In genomic region chr11:87749192-87750042, GRCm38 (mm10) we compare ENCODE assay signal across 8 mouse cellular contexts. TPM values are rescaled to one million over a fixed set of nuclear protein-coding genes. Genes with fewer than 3 reads are reported as not detected.
DNase-seq lines count a peak whose midpoint lies in the region; ATAC-seq and TF ChIP-seq lines count a peak whose summit lies in the region.

No protein-coding gene starts in this region.

- 10% methylated on average over 18 of the region's 18 CpGs for WGBS in liver, embryonic 16.5 days (ENCODE audit: insufficient replicate concordance)
- 4% methylated on average over 18 of the region's 18 CpGs for WGBS in spleen, adult 2 months

- TF ChIP-seq POLR2A in spleen, adult 2 months (IDR thresholded peaks at IDR 0.05; ENCODE audit: low read depth, low read length) = peak; percentile 74

- H3K36me3 ChIP-seq in liver, embryonic 16.5 days (ENCODE audit: control insufficient read depth, insufficient read depth) = peaks cover 5% of the 10 kb centered on the region
- no peaks in the 10 kb centered on the region for H3K36me3 ChIP-seq in spleen, adult 2 months (ENCODE audit: control insufficient read depth, insufficient read depth, low read length)

- peak overlapping the region; percentile 77 for H3K9ac ChIP-seq in liver, embryonic 16.5 days (ENCODE audit: low read depth, low read length)

- ATAC-seq in common myeloid progenitor, adult 5-6 weeks (replicated peaks; ENCODE audit: low read depth, poor library complexity, severe bottlenecking) = peak; percentile 67
- ATAC-seq in liver, embryonic 16.5 days (ENCODE audit: low read depth) = peak; percentile 79

- H3K4me1 ChIP-seq in liver, embryonic 16.5 days (ENCODE audit: control insufficient read depth, low read depth, low read length) = peaks cover 65% of the 10 kb centered on the region
- peaks cover 52% of the 10 kb centered on the region for H3K4me1 ChIP-seq in spleen, adult 2 months (ENCODE audit: control insufficient read depth, insufficient read depth, insufficient read length)

- TF ChIP-seq CTCF in spleen, adult 2 months (IDR thresholded peaks at IDR 0.05; ENCODE audit: extremely low read depth, insufficient read depth, insufficient read length, insufficient replicate concordance) = no peak

- no peaks in the 10 kb centered on the region for H3K9me3 ChIP-seq in liver, embryonic 16.5 days (replicated peaks; ENCODE audit: control insufficient read depth, low read length)

- H3K4me2 ChIP-seq in liver, embryonic 16.5 days (ENCODE audit: low read depth, low read length) = peak overlapping the region; percentile 85

- peak; percentile 99 for DNase-seq in 416B (ENCODE audit: low read depth)
- DNase-seq in CD4-positive, CD25-positive, alpha-beta regulatory T cell, adult 2 months (ENCODE audit: low read depth, low spot score) = peak; percentile 96
- DNase-seq in induced T-regulatory cell, adult 2 months (ENCODE audit: low read depth) = peak; percentile 98
- DNase-seq in spleen, adult 2 months (ENCODE audit: low read depth in 1 of 2, low spot score in 2 of 2) = peak; percentile 94 to 97
- no peak for DNase-seq in layer of hippocampus, postnatal 14 days (ENCODE audit: low spot score in 2 of 2)
- no peak for DNase-seq in gastrocnemius, adult 8-10 months (ENCODE audit: low spot score in 2 of 2)

- H3K27ac ChIP-seq in liver, embryonic 16.5 days (ENCODE audit: low read length) = peak overlapping the region; percentile 99
- peak overlapping the region; percentile 98 for H3K27ac ChIP-seq in spleen, adult 2 months (ENCODE audit: insufficient read depth, low read length)

- no peaks in the 10 kb centered on the region for H3K27me3 ChIP-seq in liver, embryonic 16.5 days (ENCODE audit: control insufficient read depth, insufficient read depth, low read depth, low read length)
- H3K27me3 ChIP-seq in spleen, adult 2 months (ENCODE audit: control insufficient read depth, insufficient read depth, low read length) = no peaks in the 10 kb centered on the region

- H3K4me3 ChIP-seq in liver, embryonic 16.5 days (ENCODE audit: low read depth, low read length) = peak overlapping the region; percentile 59
- peak overlapping the region; percentile 60 for H3K4me3 ChIP-seq in spleen, adult 2 months (ENCODE audit: extremely low read depth, insufficient read depth, insufficient read length)

RNA-seq across cellular contexts. Expression of gene Tspoap1, which starts 10.9 kb away (rescaled TPM):
- 8.4 and 12.0 TPM in 2 replicates for total RNA-seq in common myeloid progenitor, adult 5-6 weeks (2017)
- polyA plus RNA-seq in liver, embryonic 16.5 days (2015; fragmentation: Nextera tagmentation; extraction: Ambion mirVana) = 1.7 and 2.7 TPM in 2 replicates
- polyA plus RNA-seq in spleen, adult 2 months (2012; rRNA removed) = 6.1 and 6.2 TPM in 2 replicates
- 100 to 1,000 TPM; 144 to 163 TPM for total RNA-seq in layer of hippocampus, postnatal 14 days (2021)
- not detected for total RNA-seq in gastrocnemius, adult 8-10 months (2022)

RNA-seq across cellular contexts. Expression of gene Supt4a, which starts 12.1 kb away (rescaled TPM):
- 68.7 and 71.2 TPM in 2 replicates for total RNA-seq in common myeloid progenitor, adult 5-6 weeks (2017)
- polyA plus RNA-seq in liver, embryonic 16.5 days (2015; fragmentation: Nextera tagmentation; extraction: Ambion mirVana) = 180 and 196 TPM in 2 replicates
- polyA plus RNA-seq in spleen, adult 2 months (2012; rRNA removed) = 59.1 and 62.2 TPM in 2 replicates
- total RNA-seq in layer of hippocampus, postnatal 14 days (2021) = 10 to 100 TPM; 60.6 to 63.4 TPM
- total RNA-seq in gastrocnemius, adult 8-10 months (2022) = 10 to 100 TPM; 33.6 to 41.0 (median 36.9) TPM

RNA-seq across cellular contexts. Expression of gene Mpo, which starts 44.0 kb away (rescaled TPM):
- 1,506 and 1,797 TPM in 2 replicates for total RNA-seq in common myeloid progenitor, adult 5-6 weeks (2017)
- polyA plus RNA-seq in liver, embryonic 16.5 days (2015; fragmentation: Nextera tagmentation; extraction: Ambion mirVana) = 420 and 425 TPM in 2 replicates
- polyA plus RNA-seq in spleen, adult 2 months (2012; rRNA removed) = 21.9 and 28.7 TPM in 2 replicates
- under 1 TPM; 0.14 to 0.52 TPM for total RNA-seq in layer of hippocampus, postnatal 14 days (2021)
- not detected for total RNA-seq in gastrocnemius, adult 8-10 months (2022)

Comparison
In these comparisons a context has a peak if more than half of its experiments do, and no peak if none do; other contexts are left out.
1. DNase-seq: peak in 416B (single experiment), CD4-positive, CD25-positive, alpha-beta regulatory T cell, adult 2 months (single experiment), induced T-regulatory cell, adult 2 months (single experiment) and spleen, adult 2 months (2 of 2); none in layer of hippocampus, postnatal 14 days (0 of 2) and gastrocnemius, adult 8-10 months (0 of 2).
2. RNA of gene Tspoap1, which starts 10.9 kb away (total RNA-seq): 144 to 163 TPM in layer of hippocampus, postnatal 14 days; 8.4 to 12.0 TPM in common myeloid progenitor, adult 5-6 weeks and not detected in gastrocnemius, adult 8-10 months; every median in the first group is over 10 times any median in the second.
3. RNA of gene Mpo, which starts 44.0 kb away (total RNA-seq): 1,506 to 1,797 TPM in common myeloid progenitor, adult 5-6 weeks; 0.14 to 0.52 TPM in layer of hippocampus, postnatal 14 days and not detected in gastrocnemius, adult 8-10 months; every median in the first group is over 100 times any median in the second.